Mouse (Mus musculus): ENCODE measurements at regions not wholly inside any gene's neighbourhood (a gene's known extent, or its start where the extent isn't known, plus 50 kb on each side); places are given as distances from the start of the nearest gene placed in this dataset.

GRCm38 (mm10) chr15:72101730-72102129 lies 1732.6 kb upstream of the Gm6569 start:
- DNase-seq (ENCODE audit: low read depth, low spot score), result no peak

- DNase-seq (ENCODE audit: low read depth, low spot score), result no peak
These were observed 1728.4 kb upstream of the Gm6569 start for GRCm38 (mm10) chr15:72105830-72106413.

GRCm38 (mm10) chr15:72110520-72110919 lies 1723.8 kb upstream of the Gm6569 start:
- no peak for DNase-seq (ENCODE audit: low read depth, low spot score)

- no peak for DNase-seq (ENCODE audit: low read depth, low spot score)
These were observed 1717.6 kb upstream of the Gm6569 start for GRCm38 (mm10) chr15:72116772-72117171.

GRCm38 (mm10) chr15:72134226-72134625 lies 1700.1 kb upstream of the Gm6569 start:
- no peak for DNase-seq (ENCODE audit: low read depth, low spot score)

- no peak for DNase-seq (ENCODE audit: low read depth, low spot score)
These were observed 1698.3 kb upstream of the Gm6569 start for GRCm38 (mm10) chr15:72135992-72136617.

GRCm38 (mm10) chr15:72140122-72140521 lies 1694.2 kb upstream of the Gm6569 start:
- DNase-seq (ENCODE audit: low read depth, low spot score), result no peak

- DNase-seq (ENCODE audit: low read depth, low spot score), result no peak
These were observed 1683.8 kb upstream of the Gm6569 start for GRCm38 (mm10) chr15:72150581-72150980.

- DNase-seq (ENCODE audit: low read depth, low spot score), result no peak
These were observed 1675.9 kb upstream of the Gm6569 start for GRCm38 (mm10) chr15:72158505-72158904.

- DNase-seq (ENCODE audit: low read depth, low spot score), result no peak
These were observed 1633.5 kb upstream of the Gm6569 start for GRCm38 (mm10) chr15:72200861-72201260.

GRCm38 (mm10) chr15:72201791-72202190 lies 1632.6 kb upstream of the Gm6569 start:
- no peak for DNase-seq (ENCODE audit: low read depth, low spot score)

- DNase-seq (ENCODE audit: low read depth, low spot score), result no peak
These were observed 1629.0 kb upstream of the Gm6569 start for GRCm38 (mm10) chr15:72205240-72205799.

GRCm38 (mm10) chr15:72205950-72206349 lies 1628.4 kb upstream of the Gm6569 start:
- peak; percentile 5 for DNase-seq (ENCODE audit: low read depth, low spot score)

- no peak for DNase-seq (ENCODE audit: low read depth, low spot score)
These were observed 1626.8 kb upstream of the Gm6569 start for GRCm38 (mm10) chr15:72207589-72207988.

- no peak for DNase-seq (ENCODE audit: low read depth, low spot score)
These were observed 1626.3 kb upstream of the Gm6569 start for GRCm38 (mm10) chr15:72208076-72208475.

GRCm38 (mm10) chr15:72208973-72209372 lies 1625.4 kb upstream of the Gm6569 start:
- DNase-seq (ENCODE audit: low read depth, low spot score), result no peak

- DNase-seq (ENCODE audit: low read depth, low spot score), result no peak
These were observed 1616.6 kb upstream of the Gm6569 start for GRCm38 (mm10) chr15:72217731-72218130.

GRCm38 (mm10) chr15:72219985-72220384 lies 1614.4 kb upstream of the Gm6569 start:
- DNase-seq (ENCODE audit: low read depth, low spot score), result no peak

- DNase-seq (ENCODE audit: low read depth, low spot score), result no peak
These were observed 1613.6 kb upstream of the Gm6569 start for GRCm38 (mm10) chr15:72220786-72221185.

- DNase-seq (ENCODE audit: low read depth, low spot score), result no peak
These were observed 1602.0 kb upstream of the Gm6569 start for GRCm38 (mm10) chr15:72232355-72232754.

- no peak for DNase-seq (ENCODE audit: low read depth, low spot score)
These were observed 1569.7 kb upstream of the Gm6569 start for GRCm38 (mm10) chr15:72264619-72265018.

GRCm38 (mm10) chr15:72283846-72284245 lies 1550.5 kb upstream of the Gm6569 start:
- no peak for DNase-seq (ENCODE audit: low read depth, low spot score)

GRCm38 (mm10) chr15:72296648-72297047 lies 1537.7 kb upstream of the Gm6569 start:
- no peak for DNase-seq (ENCODE audit: low read depth, low spot score)

Measured in CD4-positive helper T cell, adult 2 months (primary cell).